Mouse (Mus musculus): ENCODE data around the gene Ralgapa2.

GRCm38 (mm10) chr2:146387211-146387610 lies 124.9 kb downstream of the Ralgapa2 start:
- TF ChIP-seq CTCF (IDR thresholded peaks at IDR 0.05; ENCODE audit: control insufficient read depth, insufficient read depth, insufficient read length) (no peak), MAX (IDR thresholded peaks at IDR 0.05) (no peak), FOSL1 (IDR thresholded peaks at IDR 0.05; ENCODE audit: insufficient read depth, low read length, poor library complexity, severe bottlenecking) (no peak), USF1 (IDR thresholded peaks at IDR 0.05; ENCODE audit: low read depth) (no peak), CEBPB (IDR thresholded peaks at IDR 0.05; ENCODE audit: low read depth) (no peak)
